Mouse (Mus musculus) gastrocnemius, postnatal 36 days (tissue): ENCODE data around the gene Clca4a. TPM values are rescaled to one million over a fixed set of nuclear protein-coding genes. Genes with fewer than 3 reads are reported as not detected.
"Not testable (repeated sequence)": the region's sequence is repeated elsewhere in the genome, so short reads cannot be mapped to it uniquely, and the experiment has no call there.

Experiments
- DNase-seq, 2 experiments: peaks; one replicate each; pipeline ENCODE4 v3.0.0; 2022
- intact Hi-C: fragments of 180-260 bp; cut with DNase I; formaldehyde crosslinking; loops from one replicate; pipeline ENCODE4 v1.15.1; 2025
- long read RNA-seq, 2 experiments: library from polyadenylated mRNA; stranded (forward); transcript quantifications; one replicate each; pipeline ENCODE4 v2.0.0; 2021
- total RNA-seq, 2 experiments: library from RNA; stranded (reverse); gene quantifications; 2 replicates each; pipeline ENCODE4 v1.2.3; 2021

The Clca4a gene
- total RNA-seq, result not detected
- long read RNA-seq, experiment 1, result 0 reads
- long read RNA-seq, experiment 2, result 0 reads

GRCm38 (mm10) chr3:144974945-144975344 is at the start of gene Clca4a:
Gene Clca4a, minus strand, starts transcription at chr3:144975045.
- intact Hi-C loops, result no loop called here
- no peak for DNase-seq

GRCm38 (mm10) chr3:145017807-145018206 is 43.0 kb upstream of the Clca4a start:
- no peak for DNase-seq
- intact Hi-C loops, result no loop called here

DNA sequence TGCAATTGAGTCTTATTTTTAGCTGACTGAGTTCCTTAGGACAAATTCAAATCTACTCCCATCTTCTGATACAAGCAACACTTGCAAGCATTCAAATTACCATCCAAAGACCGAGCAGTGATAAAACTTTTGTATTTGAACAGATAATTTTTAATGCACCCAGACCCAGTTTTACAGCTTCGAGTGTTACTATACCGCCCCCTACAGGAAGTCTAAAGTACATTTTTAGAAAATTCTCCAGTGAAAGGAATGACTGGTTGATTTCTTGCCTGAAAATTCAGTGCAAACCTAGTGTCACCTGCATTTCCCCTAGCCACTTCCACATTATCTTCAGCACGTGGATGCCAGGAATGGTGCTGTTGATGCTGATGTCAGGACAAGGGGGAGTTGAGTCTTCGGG is 29.6 kb upstream of the Clca4a start:
- intact Hi-C loops, result no loop called here
- DNase-seq, result no peak

DNA sequence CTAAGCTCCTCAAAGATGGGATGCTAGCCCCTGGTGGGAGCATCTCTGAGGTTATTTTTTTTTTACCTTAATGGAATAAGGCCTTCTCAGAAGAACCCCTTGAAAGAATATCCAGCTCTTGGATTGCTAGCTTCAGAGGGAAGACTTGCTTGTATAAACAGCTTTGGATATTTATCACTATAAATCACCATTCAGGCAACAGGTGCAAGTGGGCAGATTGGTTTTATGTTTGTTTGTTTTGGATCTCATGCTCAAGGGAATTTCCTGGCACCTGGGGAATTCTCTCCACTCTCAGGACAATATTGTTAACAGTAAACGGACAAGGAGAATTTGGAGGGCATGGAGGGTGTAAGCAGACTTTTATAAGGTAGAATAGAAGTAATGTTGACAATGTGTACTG is 26.1 kb upstream of the Clca4a start:
- intact Hi-C loops, result no loop called here
- no peak for DNase-seq

DNA sequence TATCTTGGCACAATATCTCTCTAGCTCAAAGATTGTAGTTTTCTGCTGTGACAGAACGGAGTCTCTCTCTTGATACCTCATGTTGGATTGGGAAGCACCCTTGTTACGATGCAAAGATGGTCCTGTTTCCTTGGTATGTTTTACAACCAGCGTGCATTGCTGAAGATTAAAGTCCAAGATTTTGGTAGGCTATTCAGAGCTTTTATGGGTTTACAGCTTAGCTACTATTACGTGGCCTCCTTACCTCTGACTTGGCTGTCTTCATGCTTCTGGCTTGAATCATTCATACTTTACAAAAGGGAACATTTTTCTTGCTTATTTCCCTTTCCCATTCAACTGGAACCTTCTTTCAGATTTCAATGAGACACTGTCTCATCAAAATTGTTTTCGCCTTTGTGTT is 18.2 kb upstream of the Clca4a start:
- intact Hi-C loops, result no loop called here

DNA sequence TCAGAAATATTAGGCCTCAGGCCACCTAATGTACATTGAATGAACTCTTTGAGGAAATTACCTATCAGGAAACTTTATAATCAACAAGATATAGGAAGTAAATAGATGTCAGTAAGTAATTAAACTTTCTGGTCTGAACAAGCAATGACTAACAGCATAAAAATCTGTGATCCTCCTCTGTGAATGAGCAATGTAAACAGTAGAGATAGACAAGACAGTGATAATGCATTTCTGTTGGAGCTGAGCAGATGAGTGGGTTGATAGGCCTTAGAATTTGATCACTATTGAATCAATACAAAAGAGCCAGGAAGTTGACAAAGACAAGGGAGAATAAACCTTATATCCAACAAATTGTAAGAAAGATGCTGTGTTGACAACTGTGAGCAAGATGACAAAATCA is 17.8 kb upstream of the Clca4a start:
- intact Hi-C loops, result no loop called here
- DNase-seq, result no peak

More for the DNA sequence above, 18.2 kb upstream of the Clca4a start:
- DNase-seq, result no peak

- intact Hi-C loops, result no loop called here
- no peak for DNase-seq
Measured at GRCm38 (mm10) chr3:144985890-144986289, 11.0 kb upstream of the Clca4a start.

DNA sequence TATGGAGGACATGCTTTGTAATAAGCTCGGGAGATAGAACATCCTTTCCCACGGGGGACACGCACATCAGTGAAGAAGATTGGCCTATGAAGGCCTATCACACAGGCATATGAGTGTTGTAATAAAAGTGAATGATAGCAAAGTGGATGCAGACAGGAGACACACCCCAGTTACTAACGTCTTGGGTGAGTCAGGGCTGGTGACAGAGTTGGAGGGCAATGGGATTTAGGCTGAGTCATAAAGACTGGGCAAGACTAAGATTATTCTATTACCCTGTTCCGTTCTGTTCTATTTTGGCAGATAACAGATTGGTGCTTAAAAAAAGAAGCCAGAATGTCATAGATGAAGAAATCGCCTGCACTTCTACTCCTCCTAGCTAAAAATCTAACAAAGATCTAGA is 5.7 kb upstream of the Clca4a start:
- intact Hi-C loops, result no loop called here

GRCm38 (mm10) chr3:144977631-144978030 is 2.8 kb upstream of the Clca4a start:
- intact Hi-C loops, result no loop called here
- no peak for DNase-seq

More for the DNA sequence above, 5.7 kb upstream of the Clca4a start:
- DNase-seq, result no peak

DNA sequence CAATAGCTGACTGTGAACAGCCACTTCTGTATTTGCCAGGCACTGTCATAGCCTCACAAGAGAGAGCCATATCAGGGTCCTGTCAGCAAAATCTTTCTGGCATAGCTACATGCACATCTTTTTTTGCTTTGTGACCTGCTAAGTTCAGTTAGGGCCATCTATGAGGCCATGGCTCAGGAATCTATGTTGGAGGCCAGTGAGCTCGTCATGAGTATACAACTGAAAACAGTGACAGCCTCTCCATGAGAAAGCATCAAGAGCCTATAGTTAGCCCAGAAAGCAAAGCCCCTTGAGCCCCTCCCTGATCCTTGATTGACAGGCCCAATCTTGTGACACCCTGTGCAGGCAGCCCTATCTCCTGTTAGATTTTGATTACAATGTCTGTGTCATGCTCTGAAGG is 1.2 kb upstream of the Clca4a start:
- intact Hi-C loops, result no loop called here
- DNase-seq, result no peak

- intact Hi-C loops, result no loop called here
- no peak for DNase-seq
Measured at GRCm38 (mm10) chr3:144971553-144972270, 3.1 kb downstream of the Clca4a start.

GRCm38 (mm10) chr3:144969755-144970154 is 5.1 kb downstream of the Clca4a start:
- no peak for DNase-seq

GRCm38 (mm10) chr3:144966074-144966473 is 8.8 kb downstream of the Clca4a start:
- intact Hi-C loops, result no loop called here
- DNase-seq, result no peak

More at GRCm38 (mm10) chr3:144969755-144970154, 5.1 kb downstream of the Clca4a start:
- intact Hi-C loops, result no loop called here

- intact Hi-C loops, result loop anchor here (5.0 kb wide), 1 partner anchor 89 kb away; no protein-coding TSS in a partner anchor
- DNase-seq, result no peak
Measured at GRCm38 (mm10) chr3:144950829-144951228, 24.0 kb downstream of the Clca4a start.

GRCm38 (mm10) chr3:144947376-144947775 is 27.5 kb downstream of the Clca4a start:
- intact Hi-C loops, DNase-seq: not testable (repeated sequence)

DNA sequence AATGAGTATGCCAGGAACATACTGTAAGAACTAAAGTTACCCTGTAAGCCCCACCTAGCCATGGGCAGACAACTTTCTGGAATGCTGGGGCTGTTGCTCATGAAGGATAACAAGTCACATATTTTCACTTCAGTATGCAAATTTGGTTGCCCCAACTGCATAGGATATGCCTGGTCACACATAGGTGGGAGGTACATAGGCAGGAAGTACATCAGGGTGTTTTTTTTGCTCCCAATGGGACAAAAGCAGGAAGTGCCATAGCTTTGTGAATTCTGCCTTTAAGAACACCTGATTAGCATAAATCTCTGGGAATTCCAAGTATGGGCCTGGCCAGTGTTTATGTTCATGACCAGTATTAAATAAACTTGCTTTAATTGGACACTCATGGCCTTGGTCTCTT is 41.2 kb downstream of the Clca4a start:
- intact Hi-C loops, DNase-seq: not testable (repeated sequence)

- intact Hi-C loops, result no loop called here
- no peak for DNase-seq
Measured at GRCm38 (mm10) chr3:144933011-144933491, 41.8 kb downstream of the Clca4a start.

DNA sequence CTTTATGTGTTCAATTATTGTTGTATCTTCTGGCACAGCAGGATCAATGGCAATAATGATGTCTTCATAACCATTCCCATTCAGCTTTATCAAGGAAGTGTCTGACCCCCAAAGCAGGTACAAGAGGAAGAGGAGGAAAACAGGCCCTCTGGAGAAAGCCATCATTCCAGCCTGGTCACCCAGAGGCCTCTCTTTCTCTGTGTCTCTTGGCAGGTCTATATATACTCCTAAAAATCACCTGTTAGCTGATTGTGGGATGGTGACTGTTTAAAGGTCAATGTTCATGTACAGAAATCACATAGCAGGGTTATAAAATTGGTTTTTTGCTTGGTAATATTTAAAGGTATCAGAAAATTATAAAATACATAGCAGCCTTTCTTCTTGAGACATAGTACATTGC is 42.5 kb downstream of the Clca4a start, which contains the start of gene Clca4b:
Clca4b (minus strand) TSS at position 195 of the 400 bp plus-strand sequence.
- intact Hi-C loops, result no loop called here
- no peak for DNase-seq

- intact Hi-C loops, result no loop called here
- no peak for DNase-seq
Measured at GRCm38 (mm10) chr3:144914014-144914413, 60.8 kb downstream of the Clca4a start.
